Mouse (Mus musculus): Measurements from ENCODE around the gene Vps8. TPM values are rescaled to one million over a fixed set of nuclear protein-coding genes. Genes with fewer than 3 reads are reported as not detected.

Vps8 gene
- polyA plus RNA-seq, 1 experiment, result 26.0 TPM

GRCm38 (mm10) chr16:21445026-21445625 lies 22.2 kb downstream of the Vps8 start:
- Histone ChIP-seq H3K27ac (ENCODE audit: insufficient read depth, low read depth, low read length) (no peak overlapping the region), H3K36me3 (ENCODE audit: control insufficient read depth, insufficient read depth, low read length) (no peaks in the 10 kb centered on the region; the same call in 1 of the 2 replicates), H3K4me3 (ENCODE audit: insufficient read depth, low read depth, low read length) (no peak overlapping the region), H3K4me1 (ENCODE audit: control insufficient read depth, insufficient read depth, low read length) (no peaks in the 10 kb centered on the region), H3K27me3 (replicated peaks; ENCODE audit: control insufficient read depth, insufficient read depth, low read length) (no peaks in the 10 kb centered on the region)
- DNase-seq, result no peak
- TF ChIP-seq POLR2A (IDR thresholded peaks at IDR 0.05; ENCODE audit: low read depth, low read length), result no peak
- no peak for TF ChIP-seq CTCF (conservative IDR thresholded peaks at IDR 0.05; ENCODE audit: insufficient read depth, insufficient read length, low read depth, low read length)
- WGBS, result 62% methylated on average over 9 of the region's 9 CpGs

GRCm38 (mm10) chr16:21447447-21447846 lies 24.5 kb downstream of the Vps8 start:
- Histone ChIP-seq H3K27me3 (replicated peaks; ENCODE audit: control insufficient read depth, insufficient read depth, low read length) (no peaks in the 10 kb centered on the region), H3K27ac (ENCODE audit: insufficient read depth, low read depth, low read length) (no peak overlapping the region), H3K4me3 (ENCODE audit: insufficient read depth, low read depth, low read length) (no peak overlapping the region), H3K36me3 (ENCODE audit: control insufficient read depth, insufficient read depth, low read length) (no peaks in the 10 kb centered on the region), H3K4me1 (ENCODE audit: control insufficient read depth, insufficient read depth, low read length) (no peaks in the 10 kb centered on the region)
- no peak for TF ChIP-seq CTCF (conservative IDR thresholded peaks at IDR 0.05; ENCODE audit: insufficient read depth, insufficient read length, low read depth, low read length)
- TF ChIP-seq POLR2A (IDR thresholded peaks at IDR 0.05; ENCODE audit: low read depth, low read length), result no peak
- DNase-seq, result no peak
- 93% methylated on average over 5 of the region's 5 CpGs for WGBS

DNA sequence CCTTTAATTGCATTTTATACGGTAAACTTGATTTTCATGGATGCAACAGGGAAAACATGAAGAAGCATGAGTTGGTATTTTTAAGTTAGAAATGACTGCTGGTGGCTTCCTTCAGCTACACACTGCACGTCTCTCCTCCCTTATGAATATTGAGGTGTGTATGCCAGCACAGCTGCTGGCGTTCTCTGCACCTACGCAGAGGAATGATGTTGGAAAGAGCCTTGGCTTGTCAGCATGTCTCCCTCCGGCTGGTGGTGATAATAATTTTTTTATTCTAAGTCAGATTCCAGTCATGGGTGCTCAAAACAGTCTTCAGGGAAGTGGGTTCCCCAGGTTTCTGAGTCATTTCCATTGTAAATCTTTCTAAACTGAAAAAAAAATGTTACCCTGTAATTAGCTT lies 25.5 kb downstream of the Vps8 start:
- no peak overlapping the region for H3K27ac ChIP-seq (ENCODE audit: insufficient read depth, low read depth, low read length)
- WGBS, result 97% methylated on average over 5 of the region's 5 CpGs
- no peaks in the 10 kb centered on the region for H3K4me1 ChIP-seq (ENCODE audit: control insufficient read depth, insufficient read depth, low read length)
- H3K36me3 ChIP-seq (ENCODE audit: control insufficient read depth, insufficient read depth, low read length), result no peaks in the 10 kb centered on the region
- DNase-seq, result no peak
- H3K4me3 ChIP-seq (ENCODE audit: insufficient read depth, low read depth, low read length), result no peak overlapping the region
- TF ChIP-seq CTCF (conservative IDR thresholded peaks at IDR 0.05; ENCODE audit: insufficient read depth, insufficient read length, low read depth, low read length) (no peak), POLR2A (IDR thresholded peaks at IDR 0.05; ENCODE audit: low read depth, low read length) (no peak)
- no peaks in the 10 kb centered on the region for H3K27me3 ChIP-seq (replicated peaks; ENCODE audit: control insufficient read depth, insufficient read depth, low read length)

GRCm38 (mm10) chr16:21449890-21450289 lies 27.0 kb downstream of the Vps8 start:
- no peak for DNase-seq
- 42% methylated on average over 8 of the region's 8 CpGs for WGBS
- H3K4me1 ChIP-seq (ENCODE audit: control insufficient read depth, insufficient read depth, low read length), result no peaks in the 10 kb centered on the region
- H3K36me3 ChIP-seq (ENCODE audit: control insufficient read depth, insufficient read depth, low read length), result no peaks in the 10 kb centered on the region
- no peaks in the 10 kb centered on the region for H3K27me3 ChIP-seq (replicated peaks; ENCODE audit: control insufficient read depth, insufficient read depth, low read length)
- H3K27ac ChIP-seq (ENCODE audit: insufficient read depth, low read depth, low read length), result no peak overlapping the region
- no peak overlapping the region for H3K4me3 ChIP-seq (ENCODE audit: insufficient read depth, low read depth, low read length)
- TF ChIP-seq POLR2A (IDR thresholded peaks at IDR 0.05; ENCODE audit: low read depth, low read length), result no peak
- TF ChIP-seq CTCF (conservative IDR thresholded peaks at IDR 0.05; ENCODE audit: insufficient read depth, insufficient read length, low read depth, low read length), result no peak

GRCm38 (mm10) chr16:21452569-21452968 lies 29.7 kb downstream of the Vps8 start:
- Histone ChIP-seq H3K27me3 (replicated peaks; ENCODE audit: control insufficient read depth, insufficient read depth, low read length) (no peaks in the 10 kb centered on the region), H3K4me1 (ENCODE audit: control insufficient read depth, insufficient read depth, low read length) (no peaks in the 10 kb centered on the region), H3K4me3 (ENCODE audit: insufficient read depth, low read depth, low read length) (no peak overlapping the region), H3K36me3 (ENCODE audit: control insufficient read depth, insufficient read depth, low read length) (no peaks in the 10 kb centered on the region), H3K27ac (ENCODE audit: insufficient read depth, low read depth, low read length) (no peak overlapping the region)
- TF ChIP-seq POLR2A (IDR thresholded peaks at IDR 0.05; ENCODE audit: low read depth, low read length), result no peak
- no peak for TF ChIP-seq CTCF (conservative IDR thresholded peaks at IDR 0.05; ENCODE audit: insufficient read depth, insufficient read length, low read depth, low read length)
- 91% methylated on average over 6 of the region's 6 CpGs for WGBS
- no peak for DNase-seq

- TF ChIP-seq POLR2A (IDR thresholded peaks at IDR 0.05; ENCODE audit: low read depth, low read length) (no peak), CTCF (conservative IDR thresholded peaks at IDR 0.05; ENCODE audit: insufficient read depth, insufficient read length, low read depth, low read length) (no peak)
- WGBS, result 80% methylated on average over 14 of the region's 14 CpGs
These were observed 34.9 kb downstream of the Vps8 start for GRCm38 (mm10) chr16:21457639-21458369.

GRCm38 (mm10) chr16:21465868-21466267 lies 43.0 kb downstream of the Vps8 start:
- Histone ChIP-seq H3K4me3 (ENCODE audit: insufficient read depth, low read depth, low read length) (no peak overlapping the region), H3K4me1 (ENCODE audit: control insufficient read depth, insufficient read depth, low read length) (no peaks in the 10 kb centered on the region), H3K27ac (ENCODE audit: insufficient read depth, low read depth, low read length) (no peak overlapping the region), H3K27me3 (replicated peaks; ENCODE audit: control insufficient read depth, insufficient read depth, low read length) (no peaks in the 10 kb centered on the region), H3K36me3 (ENCODE audit: control insufficient read depth, insufficient read depth, low read length) (no peaks in the 10 kb centered on the region; the same call in none of the 2 replicates)
- 64% methylated on average over 8 of the region's 8 CpGs for WGBS
- TF ChIP-seq CTCF (conservative IDR thresholded peaks at IDR 0.05; ENCODE audit: insufficient read depth, insufficient read length, low read depth, low read length) (no peak), POLR2A (IDR thresholded peaks at IDR 0.05; ENCODE audit: low read depth, low read length) (no peak)
- no peak for DNase-seq

More at GRCm38 (mm10) chr16:21457639-21458369, 34.9 kb downstream of the Vps8 start:
- Histone ChIP-seq H3K4me3 (ENCODE audit: insufficient read depth, low read depth, low read length) (no peak overlapping the region), H3K27me3 (replicated peaks; ENCODE audit: control insufficient read depth, insufficient read depth, low read length) (no peaks in the 10 kb centered on the region), H3K4me1 (ENCODE audit: control insufficient read depth, insufficient read depth, low read length) (no peaks in the 10 kb centered on the region), H3K36me3 (ENCODE audit: control insufficient read depth, insufficient read depth, low read length) (no peaks in the 10 kb centered on the region), H3K27ac (ENCODE audit: insufficient read depth, low read depth, low read length) (no peak overlapping the region)
- no peak for DNase-seq
